Mouse (Mus musculus): ENCODE results near the gene Pck1.
"Not testable (repeated sequence)": the region's sequence is repeated elsewhere in the genome, so short reads cannot be mapped to it uniquely, and the experiment has no call there.

Gene Pck1

GRCm38 (mm10) chr2:173152436-173153151 is at the start of gene Pck1:
Pck1 (plus strand) TSS chr2:173153048.
- no peak for DNase-seq (ENCODE audit: low spot score in 2 of 2)

DNA sequence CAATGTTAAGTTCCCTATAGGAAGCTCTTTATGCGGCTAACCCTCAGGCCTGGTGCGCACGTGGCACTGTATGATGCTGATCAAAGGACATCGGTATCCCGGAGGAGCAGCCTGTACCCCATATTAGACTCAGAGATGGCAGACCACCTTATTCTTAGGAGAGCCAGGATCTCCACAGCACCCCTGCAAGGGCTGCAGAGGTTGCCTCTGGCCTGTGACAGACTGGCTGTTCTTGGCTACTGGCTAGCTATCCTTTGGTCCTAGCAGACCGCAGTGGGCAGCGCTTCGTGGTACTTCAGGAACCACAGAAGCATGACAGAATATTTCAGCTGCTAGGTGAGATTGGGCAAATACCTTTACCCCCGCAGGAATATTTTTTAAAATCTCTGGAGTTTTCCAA is 46.4 kb upstream of the Pck1 start:
- no peak for DNase-seq (ENCODE audit: low spot score in 2 of 2)

DNA sequence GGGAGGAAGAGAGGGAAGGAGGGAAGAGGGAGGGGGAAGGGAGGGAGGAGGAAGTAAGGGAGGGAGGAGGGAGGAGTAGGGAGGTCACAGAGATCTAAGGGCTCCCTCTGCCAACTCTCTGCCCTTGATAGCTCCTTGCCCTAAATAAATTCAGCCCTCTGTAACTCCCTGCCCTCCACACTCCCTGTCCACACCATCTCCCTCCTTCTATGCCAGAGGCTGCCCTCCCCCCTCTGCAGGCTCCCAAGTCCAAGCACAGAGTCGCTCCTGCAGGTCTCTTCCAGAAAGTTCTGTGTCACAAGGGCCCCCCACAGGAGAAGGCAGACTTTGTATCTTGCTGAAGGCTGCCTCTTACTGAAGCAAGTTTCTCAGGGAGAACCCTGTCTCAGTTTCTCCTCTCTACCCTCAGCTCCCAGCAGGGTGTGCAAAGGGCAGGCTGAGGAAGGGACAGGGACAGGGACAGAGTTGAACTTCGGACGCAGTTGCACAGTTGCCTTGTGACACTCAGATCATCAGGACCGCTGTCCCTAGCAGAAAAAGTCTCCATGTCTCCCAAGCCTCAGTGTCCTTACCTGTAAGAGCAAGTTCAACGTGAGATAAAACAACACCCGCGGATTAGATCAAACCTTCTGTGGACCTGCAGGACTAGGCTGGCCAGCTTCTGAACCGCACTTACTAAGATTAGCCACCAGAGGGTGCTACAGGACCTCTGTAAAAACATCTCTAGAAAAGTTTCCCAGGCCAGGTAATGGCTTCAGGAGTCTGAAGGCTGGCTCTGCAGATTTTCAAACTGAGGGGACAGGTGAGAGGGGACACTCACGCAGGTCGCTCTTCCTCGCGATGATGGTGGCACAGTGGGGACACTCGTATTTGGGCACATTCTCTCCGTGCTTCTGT is 45.7 kb upstream of the Pck1 start:
- peak; percentile 38 to 50 for DNase-seq (ENCODE audit: low spot score in 2 of 2)

DNA sequence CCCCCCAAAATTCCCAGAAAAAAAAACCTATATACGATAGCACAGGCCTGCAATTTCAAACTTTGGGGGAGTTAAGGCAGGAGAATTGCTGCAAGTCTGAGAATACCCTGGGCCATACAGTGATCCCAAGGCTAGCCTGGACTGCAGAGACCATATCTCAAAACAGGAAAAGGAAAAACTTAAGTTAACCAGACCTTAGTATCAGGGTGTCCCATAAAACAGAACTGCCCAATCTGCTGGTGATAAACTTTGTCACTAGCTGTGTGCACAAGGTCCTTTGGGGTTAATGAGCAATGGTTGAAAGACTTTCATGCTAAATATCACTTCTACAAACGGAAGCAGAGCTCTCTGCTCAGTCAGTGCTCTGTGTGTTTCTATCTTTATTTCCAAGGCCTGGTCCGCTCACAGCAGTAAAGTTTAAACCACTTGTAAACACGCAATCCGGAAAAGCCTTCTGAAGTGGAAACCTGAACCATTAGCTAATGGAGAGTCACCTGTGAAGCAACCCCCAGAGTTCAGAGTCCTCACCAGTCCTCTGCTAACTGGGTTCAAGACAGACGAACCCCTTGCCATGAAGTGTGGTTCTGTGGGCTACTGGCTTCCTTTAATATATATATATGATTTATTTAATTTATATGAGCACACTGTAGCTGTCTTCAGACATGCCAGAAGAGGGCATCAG is 44.2 kb upstream of the Pck1 start:
- DNase-seq (ENCODE audit: low spot score in 2 of 2), result no peak

DNA sequence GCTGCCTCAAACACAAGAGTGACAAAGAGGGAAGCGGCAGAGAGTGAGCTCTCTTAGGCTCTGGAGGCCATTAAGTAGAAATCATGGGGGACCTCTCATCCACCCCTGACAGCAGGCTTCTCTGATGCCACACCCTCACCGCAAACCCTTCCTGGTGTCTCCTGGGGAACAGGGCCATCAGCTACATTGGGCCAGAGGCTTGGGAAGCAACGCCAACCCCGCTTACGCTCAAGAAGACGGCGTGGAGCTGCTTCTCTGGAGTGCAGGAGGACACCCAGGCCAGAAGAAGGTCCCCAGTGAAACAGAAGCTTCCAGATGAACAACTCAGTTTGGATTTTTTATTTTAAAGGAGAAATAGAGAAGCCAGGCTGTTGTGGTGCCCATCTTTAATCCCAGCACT is 43.3 kb upstream of the Pck1 start:
- DNase-seq (ENCODE audit: low spot score in 2 of 2), result no peak

DNA sequence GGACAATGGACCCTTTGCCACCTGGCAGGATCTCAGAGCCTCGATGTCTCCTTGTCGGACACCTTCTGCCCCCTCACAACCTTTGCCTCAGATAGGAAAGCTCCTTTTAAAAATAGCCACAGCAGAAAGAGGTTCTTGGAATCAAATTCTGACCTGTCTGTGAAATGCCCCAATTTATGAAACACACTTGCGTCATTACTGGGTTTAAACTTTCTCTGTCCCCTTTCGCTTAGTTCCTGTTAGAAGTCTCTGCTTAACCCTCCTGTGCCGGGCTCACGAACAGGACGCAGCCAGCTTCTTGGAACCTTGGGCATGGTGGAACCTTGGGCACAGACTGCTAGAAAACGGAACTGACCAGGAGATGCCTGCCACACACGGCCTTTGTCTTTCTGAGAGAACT is 42.3 kb upstream of the Pck1 start:
- DNase-seq (ENCODE audit: low spot score in 2 of 2), result no peak

DNA sequence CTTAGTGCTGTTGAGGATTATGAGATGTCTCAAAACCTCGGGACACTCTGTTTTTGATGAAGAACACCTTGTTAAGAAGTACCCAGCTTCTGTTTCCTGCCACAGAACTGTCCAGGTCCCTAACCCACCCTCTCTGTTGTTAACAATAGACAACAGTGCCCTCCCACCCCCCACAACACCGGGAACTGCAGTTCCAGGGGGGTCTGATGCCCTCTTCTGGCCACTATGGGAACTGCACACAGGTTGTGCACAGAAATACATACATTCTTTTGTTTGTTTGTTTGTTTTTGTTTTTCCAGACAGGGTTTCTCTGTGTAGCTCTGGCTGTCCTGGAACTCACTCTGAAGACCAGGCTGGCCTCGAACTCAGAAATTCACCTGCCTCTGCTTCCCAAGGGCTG is 39.1 kb upstream of the Pck1 start:
- DNase-seq (ENCODE audit: low spot score in 2 of 2), result not testable (repeated sequence)

DNA sequence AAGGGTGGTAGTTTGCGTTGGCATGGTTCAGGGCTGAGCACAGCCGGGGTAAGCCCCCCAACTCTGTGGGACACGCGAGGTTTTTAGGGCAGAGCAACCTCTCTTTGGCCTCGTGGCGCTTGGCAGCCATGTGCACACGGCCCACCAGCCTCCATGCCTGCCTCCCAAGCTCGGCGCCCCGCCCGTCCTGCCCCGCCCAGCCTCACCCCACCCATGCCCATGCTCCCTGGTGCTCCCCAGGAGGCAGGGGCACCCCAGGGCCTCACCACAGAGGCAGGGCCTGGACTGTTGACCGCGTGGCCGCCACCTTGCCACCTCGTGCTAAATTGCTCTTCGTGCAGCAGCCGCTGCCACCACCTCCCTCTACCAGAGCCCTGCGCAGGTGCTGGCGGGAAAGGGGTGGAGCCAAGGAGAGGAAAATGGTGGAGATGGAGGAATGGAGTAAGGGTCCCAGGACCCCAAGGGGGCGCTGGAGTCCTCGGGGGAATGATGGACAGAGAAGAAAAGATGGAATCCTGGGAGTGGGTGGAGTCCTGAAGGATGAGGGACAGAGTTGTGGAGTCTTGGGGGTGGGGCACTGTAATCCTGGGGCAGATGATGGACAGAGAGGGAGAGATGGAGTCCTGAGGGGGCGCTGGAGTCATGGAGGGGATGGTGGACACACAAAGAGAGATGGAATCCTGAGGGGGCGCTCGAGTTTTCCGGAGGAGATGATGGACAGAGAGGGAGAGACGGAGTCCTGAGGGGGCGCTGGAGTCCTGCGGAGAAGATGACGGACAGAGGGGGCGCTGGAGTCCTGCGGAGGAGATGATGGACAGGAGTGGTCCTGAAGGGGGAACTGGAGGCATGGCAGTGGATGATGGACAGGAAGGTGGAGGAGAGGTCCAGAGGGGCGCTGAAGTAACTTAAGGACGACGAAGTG is 33.6 kb upstream of the Pck1 start, which contains the start of gene Ctcfl:
Gene Ctcfl, minus strand, starts transcription at position 503 of the 922 bp plus-strand sequence.
- no peak for DNase-seq (ENCODE audit: low spot score in 2 of 2)

DNA sequence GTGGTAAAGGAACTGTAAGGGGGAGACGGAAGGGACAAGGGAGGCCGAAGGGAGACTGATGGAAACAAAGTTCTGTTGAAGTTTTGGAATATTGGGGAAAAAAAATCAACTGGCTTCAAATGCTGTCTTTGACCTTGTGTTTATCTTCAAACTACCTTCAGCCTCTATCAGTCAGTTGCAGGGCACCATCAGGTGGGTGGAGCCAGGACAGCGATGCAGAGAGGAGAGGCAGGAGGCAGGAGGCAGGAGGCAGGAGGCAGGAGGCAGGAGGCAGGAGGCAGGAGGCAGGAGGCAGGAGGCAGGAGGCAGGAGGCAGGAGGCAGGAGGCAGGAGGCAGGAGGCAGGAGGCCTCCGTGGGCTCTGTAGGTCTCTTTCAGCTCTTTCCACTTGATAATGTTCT is 32.7 kb upstream of the Pck1 start:
- DNase-seq (ENCODE audit: low spot score in 2 of 2), result not testable (repeated sequence)

DNA sequence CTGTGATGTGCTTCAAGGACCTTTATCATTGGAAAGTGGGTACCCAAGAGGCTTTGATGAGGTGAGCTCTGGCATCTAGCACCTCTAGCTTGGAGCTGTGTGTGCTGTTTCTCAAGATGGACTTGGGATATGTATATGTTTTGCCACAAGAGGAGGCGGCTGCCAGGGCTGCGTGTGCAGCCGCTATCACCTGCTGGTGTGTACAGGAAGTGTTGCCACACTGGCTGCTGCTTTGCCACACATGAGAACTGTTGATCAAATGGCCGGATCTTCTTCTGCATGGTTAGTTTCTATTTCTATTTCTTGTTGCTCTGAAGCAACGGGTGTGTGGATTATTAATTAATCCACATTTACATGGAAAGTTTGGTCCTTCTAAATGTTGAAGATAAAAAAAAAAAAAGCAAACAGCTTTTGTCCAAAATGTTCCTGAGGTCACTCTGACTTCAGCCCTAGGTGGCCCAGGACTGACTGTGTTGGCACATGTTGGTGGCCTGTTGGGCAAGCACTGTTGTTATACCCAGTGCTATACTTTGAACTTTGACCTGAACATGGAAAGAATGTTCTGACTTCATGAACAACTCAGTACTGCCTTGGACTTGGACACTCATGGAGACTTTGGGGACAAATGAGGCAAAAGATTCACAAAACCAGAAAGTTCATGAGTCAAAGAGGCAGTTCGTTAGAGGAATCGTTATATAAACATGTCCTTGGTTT is 28.7 kb upstream of the Pck1 start:
- no peak for DNase-seq (ENCODE audit: low spot score in 2 of 2)

GRCm38 (mm10) chr2:173126386-173126785 is 26.5 kb upstream of the Pck1 start:
- no peak for DNase-seq (ENCODE audit: low spot score in 2 of 2)

DNA sequence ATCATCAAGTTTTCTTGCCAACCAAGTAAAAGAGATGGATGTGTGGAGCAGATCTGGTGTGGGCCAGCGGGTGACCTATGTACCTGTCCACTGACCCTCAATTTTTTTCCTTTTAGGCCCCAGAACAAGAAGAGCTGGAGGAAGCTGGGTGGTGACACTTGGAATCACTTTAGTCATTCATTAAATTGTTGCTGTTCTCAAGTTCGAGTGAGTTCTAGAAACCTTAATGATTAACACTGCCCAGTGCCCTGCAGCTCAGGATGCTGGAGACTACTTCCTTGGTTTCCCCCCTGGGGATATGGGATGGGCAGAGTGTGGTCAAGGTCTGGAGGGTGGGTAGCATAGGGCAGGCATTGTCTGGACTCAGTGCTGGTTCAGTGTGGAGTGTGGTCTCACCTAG is 23.7 kb upstream of the Pck1 start:
- DNase-seq (ENCODE audit: low spot score in 2 of 2), result no peak

DNA sequence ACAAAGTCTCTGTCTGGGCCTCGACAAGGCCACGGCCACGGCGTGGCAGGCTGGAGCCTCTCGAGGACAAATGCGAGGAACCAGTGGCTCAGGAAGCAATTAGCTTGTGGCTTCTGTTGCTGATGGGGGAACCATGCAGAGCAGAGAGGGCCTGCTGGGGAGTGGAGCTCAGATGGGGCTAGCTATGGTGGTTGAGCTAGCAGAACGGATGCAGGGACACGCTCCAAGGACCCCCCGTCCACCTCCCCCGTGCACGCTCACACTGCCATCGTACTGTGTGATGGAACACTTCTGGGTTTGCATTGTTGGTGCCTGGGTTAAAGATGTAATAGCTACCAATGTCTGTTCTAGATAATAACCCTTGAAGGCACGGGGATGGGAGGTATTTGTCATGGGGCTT is 20.6 kb upstream of the Pck1 start:
- no peak for DNase-seq (ENCODE audit: low spot score in 2 of 2)

DNA sequence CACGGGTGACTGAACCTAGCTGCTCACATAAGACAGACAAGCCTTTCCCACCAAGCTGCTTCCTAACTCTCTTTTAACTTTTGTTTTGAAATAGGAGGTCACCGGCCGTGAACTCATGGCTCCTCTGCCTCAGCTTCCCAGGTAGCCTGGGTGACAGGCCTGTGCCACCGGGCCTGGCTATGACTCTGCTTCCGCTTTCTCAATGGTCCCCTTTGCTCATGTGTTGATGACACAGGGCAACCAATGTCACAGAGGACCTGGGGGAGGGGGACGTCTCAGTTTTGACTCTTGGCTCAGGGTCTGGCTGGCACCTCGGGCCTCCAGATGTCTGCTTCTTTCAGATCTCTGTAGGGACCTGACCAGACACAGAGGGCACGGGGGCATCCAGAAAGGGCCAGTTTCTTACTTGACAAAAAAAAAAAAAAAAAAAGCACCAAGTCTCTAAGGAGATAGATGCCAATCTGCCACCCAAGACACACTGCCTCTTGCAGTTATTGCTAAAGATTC is 20.0 kb upstream of the Pck1 start:
- DNase-seq (ENCODE audit: low spot score in 2 of 2), result no peak

DNA sequence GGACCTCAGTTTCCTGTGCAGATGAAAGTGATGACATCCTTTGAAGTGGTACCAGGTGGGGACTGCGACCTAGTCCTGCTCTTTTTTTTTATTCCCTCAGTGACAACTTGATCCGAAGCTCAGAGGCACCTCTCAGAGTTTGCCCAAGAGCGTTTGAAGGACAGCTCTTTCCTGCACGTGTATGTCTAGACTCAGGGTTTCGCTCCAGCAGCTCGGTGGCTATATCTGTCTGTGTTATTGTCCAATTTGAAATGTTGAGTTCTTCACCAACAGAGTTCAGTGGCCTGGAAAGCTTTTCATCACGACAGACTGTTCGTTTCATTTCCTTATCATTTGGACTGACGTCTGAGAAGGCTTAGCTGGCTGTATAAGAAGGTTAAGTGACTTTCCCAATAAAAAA is 18.2 kb upstream of the Pck1 start:
- DNase-seq (ENCODE audit: low spot score in 2 of 2), result no peak

- DNase-seq (ENCODE audit: low spot score in 2 of 2), result no peak
Observed at GRCm38 (mm10) chr2:173138323-173139239, 14.3 kb upstream of the Pck1 start.

DNA sequence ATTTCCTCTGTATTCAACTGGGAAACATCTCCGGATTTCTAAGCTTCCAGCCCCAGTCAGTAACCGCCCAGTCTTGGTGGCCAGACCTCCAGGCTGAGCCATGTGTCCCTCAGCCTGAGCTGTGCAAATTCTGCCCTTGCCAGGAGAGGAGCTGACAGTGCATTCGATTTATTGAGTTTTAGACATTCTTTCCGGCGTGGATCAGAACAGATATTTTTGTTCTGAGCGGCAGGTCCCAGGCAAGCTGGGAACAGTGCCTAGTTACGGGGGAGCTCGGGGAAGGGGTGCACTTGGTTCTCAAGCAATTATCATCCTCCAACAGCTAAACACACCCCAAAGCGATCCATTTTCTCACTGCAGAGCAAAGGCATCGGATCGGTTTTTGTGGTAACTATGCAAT is 9.2 kb upstream of the Pck1 start:
- DNase-seq (ENCODE audit: low spot score in 2 of 2), result no peak

DNA sequence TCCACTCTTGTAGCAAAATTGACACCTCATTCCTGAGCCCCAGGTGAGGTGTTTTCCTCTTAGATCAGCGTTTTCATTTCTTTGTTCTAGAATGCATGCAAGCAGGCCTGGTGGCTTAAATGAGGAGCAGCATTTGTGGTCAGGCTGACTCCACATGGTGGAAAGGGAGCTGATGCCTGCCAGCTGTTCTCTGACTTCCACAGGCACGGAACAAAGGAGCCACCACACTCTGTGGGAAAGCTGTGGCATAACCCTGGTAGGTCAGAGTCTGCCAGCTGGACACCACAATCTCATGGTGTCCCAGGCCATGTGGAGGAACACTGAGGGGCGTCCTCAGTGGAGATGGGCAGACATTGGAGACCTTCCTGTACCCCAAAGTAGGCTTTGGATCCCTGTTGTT is 7.0 kb upstream of the Pck1 start:
- DNase-seq (ENCODE audit: low spot score in 2 of 2), result no peak

DNA sequence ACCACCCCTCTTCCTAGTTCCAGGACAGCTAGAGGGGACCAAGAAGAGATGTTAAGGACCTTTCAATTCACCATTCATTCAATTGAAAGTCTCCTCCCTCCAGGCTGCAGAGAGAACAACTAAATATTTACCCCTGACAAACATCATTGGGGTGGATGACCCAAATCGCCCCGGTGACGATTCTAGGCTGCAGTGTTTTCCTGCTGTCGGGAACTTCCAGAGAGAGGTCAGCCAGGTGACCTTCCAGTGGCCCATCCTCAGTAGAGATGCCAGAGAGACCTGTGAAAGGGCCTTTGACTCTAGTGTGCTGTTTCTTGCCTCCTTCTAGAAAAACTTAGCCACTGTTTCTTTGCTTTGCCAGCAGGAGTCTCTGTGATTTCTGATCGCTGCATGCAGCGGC is 6.1 kb upstream of the Pck1 start:
- DNase-seq (ENCODE audit: low spot score in 2 of 2), result no peak
